Mouse (Mus musculus) thymus, adult 2 months (tissue): ENCODE measurements at regions not wholly inside any gene's neighbourhood (a gene's known extent, or its start where the extent isn't known, plus 50 kb on each side); places are given as distances from the start of the nearest gene placed in this dataset.

Source experiments
- DNase-seq: peaks from one replicate; pipeline ENCODE4 v3.0.0; 2021
- H3K27ac ChIP-seq: fragments of 200-500 bp; 2 replicates; pipeline ENCODE4 v1.5.1; 2012; ENCODE audit warnings: low read length, control low read depth; ENCODE audit not compliant: control insufficient read depth, insufficient read depth
- H3K27me3 ChIP-seq: fragments of 200-500 bp; 2 replicates; pipeline ENCODE4 v1.6.1; 2012; ENCODE audit warnings: mild to moderate bottlenecking, low read length, moderate library complexity, mixed read lengths; ENCODE audit not compliant: control insufficient read depth, insufficient read depth
- H3K36me3 ChIP-seq: fragments of 200-500 bp; 2 replicates; pipeline ENCODE4 v1.6.1; 2012; ENCODE audit warnings: mild to moderate bottlenecking, low read length, moderate library complexity; ENCODE audit not compliant: control insufficient read depth, insufficient read depth
- H3K4me1 ChIP-seq: fragments of 200-500 bp; replicated peaks from 2 replicates; pipeline ENCODE4 v1.6.1; 2012; ENCODE audit warnings: low read length; ENCODE audit not compliant: control insufficient read depth, insufficient read depth
- H3K4me3 ChIP-seq: fragments of 200-500 bp; 2 replicates; pipeline ENCODE4 v1.5.1; 2012; ENCODE audit warnings: mild to moderate bottlenecking, low read length, control low read depth, moderate library complexity; ENCODE audit not compliant: control insufficient read depth, insufficient read depth
- CTCF ChIP-seq: fragments of 200-500 bp; IDR thresholded peaks from 2 replicates; pipeline ENCODE4 v1.5.1; 2012; ENCODE audit warnings: mild to moderate bottlenecking, control low read depth, low read length, moderate library complexity, borderline replicate concordance; ENCODE audit not compliant: control insufficient read depth, poor library complexity, insufficient read depth; ENCODE audit errors: extremely low read depth
- POLR2A ChIP-seq: fragments of 200-500 bp; IDR thresholded peaks from 2 replicates; pipeline ENCODE4 v1.6.1; 2012; ENCODE audit warnings: mild to moderate bottlenecking, low read length, control low read depth, moderate library complexity; ENCODE audit not compliant: control insufficient read depth, poor library complexity, insufficient read depth; ENCODE audit errors: extremely low read depth
- WGBS: fragments of 180-500 bp; shearing (Covaris S2); methylation state at CpG from one replicate; pipeline ENCODE4 v1.1.7; 2018; 5-methylcytosine and 5-hydroxymethylcytosine counted together

GRCm38 (mm10) chr1:193577821-193578220 lies 207.7 kb upstream of the Camk1g start:
- WGBS = 93% methylated on average over 2 of the region's 2 CpGs
- Histone ChIP-seq H3K36me3 (no peaks in the 10 kb centered on the region), H3K27me3 (no peaks in the 10 kb centered on the region), H3K4me1 (no peaks in the 10 kb centered on the region), H3K4me3 (no peak overlapping the region), H3K27ac (no peak overlapping the region)
- no peak for DNase-seq
- TF ChIP-seq POLR2A = no peak
- TF ChIP-seq CTCF = no peak

- DNase-seq = peak; percentile 64
- H3K4me3 ChIP-seq = no peak overlapping the region
- H3K27ac ChIP-seq = no peak overlapping the region
- no peaks in the 10 kb centered on the region for H3K4me1 ChIP-seq
- WGBS = 16% methylated on average over 12 of the region's 12 CpGs
- TF ChIP-seq CTCF = peak; percentile 72; the same call in 1 of the 2 replicates
- no peak for TF ChIP-seq POLR2A
- no peaks in the 10 kb centered on the region for H3K36me3 ChIP-seq
- H3K27me3 ChIP-seq = no peaks in the 10 kb centered on the region
These were observed 206.1 kb upstream of the Camk1g start for GRCm38 (mm10) chr1:193575986-193576713.

- H3K4me1 ChIP-seq = no peaks in the 10 kb centered on the region
- WGBS = 82% methylated on average over 2 of the region's 2 CpGs
- no peaks in the 10 kb centered on the region for H3K36me3 ChIP-seq
- TF ChIP-seq POLR2A (no peak), CTCF (no peak)
- no peaks in the 10 kb centered on the region for H3K27me3 ChIP-seq
- H3K27ac ChIP-seq = no peak overlapping the region
- no peak for DNase-seq
- no peak overlapping the region for H3K4me3 ChIP-seq
These were observed 202.7 kb upstream of the Camk1g start for GRCm38 (mm10) chr1:193572827-193573226.

GRCm38 (mm10) chr1:193572411-193572810 lies 202.3 kb upstream of the Camk1g start:
- H3K4me1 ChIP-seq = no peaks in the 10 kb centered on the region
- no peaks in the 10 kb centered on the region for H3K27me3 ChIP-seq
- H3K27ac ChIP-seq = no peak overlapping the region
- 94% methylated on average over 3 of the region's 3 CpGs for WGBS
- H3K4me3 ChIP-seq = no peak overlapping the region
- DNase-seq = no peak
- no peaks in the 10 kb centered on the region for H3K36me3 ChIP-seq
- TF ChIP-seq CTCF (no peak), POLR2A (no peak)

- H3K27ac ChIP-seq = no peak overlapping the region
- no peaks in the 10 kb centered on the region for H3K4me1 ChIP-seq
- H3K36me3 ChIP-seq = no peaks in the 10 kb centered on the region
- DNase-seq = no peak
- H3K27me3 ChIP-seq = no peaks in the 10 kb centered on the region
- H3K4me3 ChIP-seq = no peak overlapping the region
- TF ChIP-seq CTCF (no peak), POLR2A (no peak)
These were observed 201.0 kb upstream of the Camk1g start for GRCm38 (mm10) chr1:193571088-193571487.

GRCm38 (mm10) chr1:193568586-193569174 lies 198.6 kb upstream of the Camk1g start:
- Histone ChIP-seq H3K4me1 (no peaks in the 10 kb centered on the region), H3K27ac (no peak overlapping the region), H3K36me3 (no peaks in the 10 kb centered on the region), H3K4me3 (no peak overlapping the region), H3K27me3 (no peaks in the 10 kb centered on the region)
- DNase-seq = no peak
- 61% methylated on average over 4 of the region's 4 CpGs for WGBS
- TF ChIP-seq CTCF = no peak
- TF ChIP-seq POLR2A = no peak
